Mouse (Mus musculus) stomach, postnatal 0 days (tissue): ENCODE data around the gene Nnat. TPM values are rescaled to one million over a fixed set of nuclear protein-coding genes. Genes with fewer than 3 reads are reported as not detected.

ENCODE experiments used
- ATAC-seq: fragments of 200-750 bp; cut with Nextera tagmentation; 2 replicates; pipeline ENCODE4 v1.8.0; 2017; ENCODE audit not compliant: low FRiP score, low TSS enrichment
- DNase-seq: peaks from one replicate; pipeline ENCODE4 v3.0.0-alpha.2; 2016; ENCODE audit warnings: low spot score
- H3K27ac ChIP-seq: fragments of 300-500 bp; sonication (generic); replicated peaks from 2 replicates; pipeline ENCODE4 v1.5.1; 2014; ENCODE audit warnings: mild to moderate bottlenecking, control low read depth
- H3K27me3 ChIP-seq: fragments of 300-500 bp; sonication (generic); 2 replicates; pipeline ENCODE4 v1.6.1; 2014; ENCODE audit warnings: low read length; ENCODE audit not compliant: control insufficient read depth, insufficient read depth
- H3K36me3 ChIP-seq: fragments of 300-500 bp; sonication (generic); 2 replicates; pipeline ENCODE4 v1.6.1; 2014; ENCODE audit warnings: low read length, mixed read lengths; ENCODE audit not compliant: control insufficient read depth, insufficient read depth
- H3K4me1 ChIP-seq: fragments of 300-500 bp; sonication (generic); replicated peaks from 2 replicates; pipeline ENCODE4 v1.6.1; 2014; ENCODE audit warnings: antibody characterized with exemption; ENCODE audit not compliant: control insufficient read depth, insufficient read depth
- H3K4me2 ChIP-seq: fragments of 300-500 bp; sonication (generic); replicated peaks from 2 replicates; pipeline ENCODE4 v1.6.1; 2014; ENCODE audit warnings: low read depth, mild to moderate bottlenecking, control low read depth, moderate library complexity
- H3K4me3 ChIP-seq: fragments of 300-500 bp; sonication (generic); 2 replicates; pipeline ENCODE4 v1.5.1; 2014; ENCODE audit warnings: low read depth, low read length, control low read depth
- H3K9ac ChIP-seq: fragments of 300-500 bp; sonication (generic); 2 replicates; pipeline ENCODE4 v1.6.1; 2014; ENCODE audit warnings: mild to moderate bottlenecking, low read length, control low read depth, mixed read lengths
- H3K9me3 ChIP-seq: fragments of 300-500 bp; sonication (generic); 2 replicates; pipeline ENCODE4 v1.6.1; 2016; ENCODE audit warnings: low read length; ENCODE audit not compliant: control insufficient read depth
- CTCF ChIP-seq: IDR thresholded peaks from 2 replicates; pipeline ENCODE4 v1.5.1; 2016; ENCODE audit warnings: antibody characterized with exemption, low read depth, mild to moderate bottlenecking, moderate library complexity
- EP300 ChIP-seq: optimal IDR thresholded peaks from 2 replicates; pipeline ENCODE3; 2016; ENCODE audit warnings: antibody characterized with exemption
- WGBS: fragments of 180-500 bp; shearing (Covaris S2); extraction: QIAGEN DNeasy Blood & Tissue Kit; methylation state at CpG from one replicate; pipeline ENCODE4 v1.1.7; 2014; 5-methylcytosine and 5-hydroxymethylcytosine counted together
- polyA plus RNA-seq: library from polyadenylated mRNA; unstranded; fragments of >200 nt; fragmentation: Nextera tagmentation; extraction: Ambion mirVana; gene quantifications from 2 replicates; pipeline ENCODE4 v1.2.1, GENCODE M21; 2015

The Nnat gene
- polyA plus RNA-seq, 1 experiment from 2014 or later = 150 TPM

GRCm38 (mm10) chr2:157519452-157519851, 40.4 kb upstream of the Nnat start:
- no peaks in the 10 kb centered on the region for H3K27me3 ChIP-seq

DNA sequence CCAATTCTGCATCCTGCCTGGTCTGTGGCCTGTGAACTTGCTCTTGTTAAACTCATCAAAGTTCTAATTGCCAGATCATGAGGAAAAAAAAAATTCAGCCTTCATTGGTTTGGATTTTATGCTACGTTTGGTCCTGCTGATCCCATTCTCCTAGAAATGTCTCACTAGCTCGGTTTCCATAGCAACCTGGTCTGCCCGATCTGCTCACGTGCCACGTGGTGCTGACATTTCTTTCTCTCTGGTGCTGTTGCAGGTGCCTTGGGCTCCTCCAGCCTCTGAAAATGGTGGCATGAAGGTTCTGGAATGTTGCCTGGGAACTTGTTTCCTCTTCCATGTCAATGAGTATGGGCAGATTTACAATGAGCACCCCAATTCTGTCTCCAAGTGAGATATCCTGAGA, 39.4 kb upstream of the Nnat start:
- no peak overlapping the region for H3K9ac ChIP-seq
- ATAC-seq = no peak
- WGBS = 33% methylated on average over 5 of the region's 5 CpGs
- no peak overlapping the region for H3K4me2 ChIP-seq
- H3K9me3 ChIP-seq = no peaks in the 10 kb centered on the region
- no peaks in the 10 kb centered on the region for H3K4me1 ChIP-seq
- no peaks in the 10 kb centered on the region for H3K36me3 ChIP-seq
- H3K4me3 ChIP-seq = no peak overlapping the region
- no peaks in the 10 kb centered on the region for H3K27me3 ChIP-seq
- no peak for TF ChIP-seq EP300
- TF ChIP-seq CTCF = no peak
- DNase-seq = no peak
- no peak overlapping the region for H3K27ac ChIP-seq

More at GRCm38 (mm10) chr2:157519452-157519851, 40.4 kb upstream of the Nnat start:
- H3K4me1 ChIP-seq = no peaks in the 10 kb centered on the region
- H3K9me3 ChIP-seq = no peaks in the 10 kb centered on the region
- H3K36me3 ChIP-seq = no peaks in the 10 kb centered on the region
- WGBS = 67% methylated on average over 6 of the region's 6 CpGs
- H3K4me2 ChIP-seq = no peak overlapping the region
- no peak for DNase-seq
- H3K9ac ChIP-seq = no peak overlapping the region
- TF ChIP-seq EP300 = no peak
- TF ChIP-seq CTCF = no peak
- no peak overlapping the region for H3K27ac ChIP-seq
- no peak overlapping the region for H3K4me3 ChIP-seq
- no peak for ATAC-seq

DNA sequence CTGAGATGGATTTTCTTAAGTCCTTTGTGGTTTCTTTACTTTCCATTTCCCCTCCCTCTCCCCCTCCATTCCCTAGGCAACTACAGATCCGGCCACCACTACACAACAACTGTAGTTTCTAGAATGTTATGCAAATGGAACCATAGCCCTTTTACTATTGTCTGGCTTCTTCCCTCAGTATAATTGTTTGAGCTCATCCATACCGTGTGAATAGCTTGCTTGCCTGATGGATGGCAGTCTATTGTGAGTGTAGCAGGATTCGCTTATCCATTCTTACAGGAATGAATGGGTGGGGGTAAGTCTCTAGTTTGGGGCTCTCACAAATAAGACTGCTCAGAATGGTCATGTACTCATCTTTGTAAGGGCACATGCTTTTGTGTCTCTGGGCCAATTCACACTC, 37.3 kb upstream of the Nnat start:
- no peak overlapping the region for H3K4me2 ChIP-seq
- 69% methylated on average over 3 of the region's 3 CpGs for WGBS
- TF ChIP-seq EP300 = no peak
- no peak for TF ChIP-seq CTCF
- DNase-seq = no peak
- H3K4me3 ChIP-seq = no peak overlapping the region
- H3K4me1 ChIP-seq = no peaks in the 10 kb centered on the region
- no peaks in the 10 kb centered on the region for H3K36me3 ChIP-seq
- no peak overlapping the region for H3K9ac ChIP-seq
- no peaks in the 10 kb centered on the region for H3K9me3 ChIP-seq
- ATAC-seq = no peak
- no peak overlapping the region for H3K27ac ChIP-seq
- no peaks in the 10 kb centered on the region for H3K27me3 ChIP-seq

GRCm38 (mm10) chr2:157530056-157530955, 29.6 kb upstream of the Nnat start:
- no peak overlapping the region for H3K4me2 ChIP-seq
- 73% methylated on average over 13 of the region's 13 CpGs for WGBS
- no peak overlapping the region for H3K27ac ChIP-seq
- no peak for DNase-seq
- no peak for ATAC-seq
- H3K36me3 ChIP-seq = no peaks in the 10 kb centered on the region
- no peaks in the 10 kb centered on the region for H3K4me1 ChIP-seq
- H3K9ac ChIP-seq = no peak overlapping the region
- no peaks in the 10 kb centered on the region for H3K9me3 ChIP-seq
- no peak for TF ChIP-seq EP300
- no peak for TF ChIP-seq CTCF
- H3K27me3 ChIP-seq = no peaks in the 10 kb centered on the region
- H3K4me3 ChIP-seq = no peak overlapping the region

- H3K36me3 ChIP-seq = no peaks in the 10 kb centered on the region
- no peak overlapping the region for H3K4me2 ChIP-seq
- 43% methylated on average over 8 of the region's 8 CpGs for WGBS
- H3K27me3 ChIP-seq = no peaks in the 10 kb centered on the region
- no peaks in the 10 kb centered on the region for H3K9me3 ChIP-seq
- H3K27ac ChIP-seq = no peak overlapping the region
- H3K4me1 ChIP-seq = no peaks in the 10 kb centered on the region
- H3K9ac ChIP-seq = no peak overlapping the region
- DNase-seq (no peak), ATAC-seq (no peak)
- TF ChIP-seq EP300 (no peak), CTCF (no peak)
- H3K4me3 ChIP-seq = no peak overlapping the region
Measured at GRCm38 (mm10) chr2:157531681-157532426, 28.0 kb upstream of the Nnat start.

GRCm38 (mm10) chr2:157534163-157534562, 25.7 kb upstream of the Nnat start:
- no peak overlapping the region for H3K4me2 ChIP-seq
- H3K9me3 ChIP-seq = no peaks in the 10 kb centered on the region
- no peak overlapping the region for H3K27ac ChIP-seq
- no peaks in the 10 kb centered on the region for H3K4me1 ChIP-seq
- no peak for ATAC-seq
- no peaks in the 10 kb centered on the region for H3K27me3 ChIP-seq
- 74% methylated on average over 4 of the region's 4 CpGs for WGBS
- DNase-seq = no peak
- TF ChIP-seq CTCF = no peak
- TF ChIP-seq EP300 = no peak
- H3K36me3 ChIP-seq = no peaks in the 10 kb centered on the region
- no peak overlapping the region for H3K9ac ChIP-seq
- no peak overlapping the region for H3K4me3 ChIP-seq
